Mouse (Mus musculus) embryonic facial prominence, embryonic 13.5 days (tissue): ENCODE data around the gene Isyna1. TPM values are rescaled to one million over a fixed set of nuclear protein-coding genes. Genes with fewer than 3 reads are reported as not detected.
A peak's percentile ranks its signal among the peaks of the same experiment; 100 is the strongest.
"Not testable (repeated sequence)": the region's sequence is repeated elsewhere in the genome, so short reads cannot be mapped to it uniquely, and the experiment has no call there.

ENCODE experiments used
- ATAC-seq: fragments of 200-750 bp; cut with Nextera tagmentation; 2 replicates; pipeline ENCODE4 v1.8.0; 2017; ENCODE audit warnings: low read depth; ENCODE audit not compliant: insufficient number of reproducible peaks, insufficient read depth, low FRiP score, low TSS enrichment
- H3K27ac ChIP-seq: fragments of 300-500 bp; sonication (generic); 2 replicates; pipeline ENCODE4 v1.5.1; 2015; ENCODE audit warnings: moderate library complexity, mild to moderate bottlenecking, inconsistent platforms
- H3K27me3 ChIP-seq: fragments of 300-500 bp; sonication (generic); 2 replicates; pipeline ENCODE4 v1.6.1; 2015; ENCODE audit warnings: mild to moderate bottlenecking, inconsistent platforms
- H3K36me3 ChIP-seq: fragments of 300-500 bp; sonication (generic); 2 replicates; pipeline ENCODE4 v1.6.1; 2015; ENCODE audit warnings: mild to moderate bottlenecking, inconsistent platforms
- H3K4me1 ChIP-seq: fragments of 300-500 bp; sonication (generic); 2 replicates; pipeline ENCODE4 v1.6.1; 2015; ENCODE audit warnings: inconsistent platforms
- H3K4me2 ChIP-seq: fragments of 300-500 bp; sonication (generic); 2 replicates; pipeline ENCODE4 v1.6.1; 2015; ENCODE audit warnings: moderate library complexity, mild to moderate bottlenecking, inconsistent platforms
- H3K4me3 ChIP-seq: fragments of 300-500 bp; sonication (generic); 2 replicates; pipeline ENCODE4 v1.5.1; 2015; ENCODE audit warnings: mild to moderate bottlenecking, inconsistent platforms
- H3K9ac ChIP-seq: fragments of 300-500 bp; sonication (generic); 2 replicates; pipeline ENCODE4 v1.6.1; 2015; ENCODE audit warnings: mild to moderate bottlenecking, inconsistent platforms
- H3K9me3 ChIP-seq: fragments of 300-500 bp; sonication (generic); 2 replicates; pipeline ENCODE4 v1.6.1; 2016; ENCODE audit warnings: inconsistent platforms
- WGBS: fragments of 180-500 bp; shearing (Covaris S2); methylation state at CpG from one replicate; pipeline ENCODE4 v1.1.7; 2015; ENCODE audit warnings: mixed read lengths; 5-methylcytosine and 5-hydroxymethylcytosine counted together
- polyA plus RNA-seq: library from polyadenylated mRNA; unstranded; fragments of >200 nt; fragmentation: Nextera tagmentation; extraction: Ambion mirVana; gene quantifications from 2 replicates; pipeline ENCODE4 v1.2.1, GENCODE M21; 2015

Isyna1 gene
- polyA plus RNA-seq, 1 experiment from 2014 or later: 166 TPM

DNA sequence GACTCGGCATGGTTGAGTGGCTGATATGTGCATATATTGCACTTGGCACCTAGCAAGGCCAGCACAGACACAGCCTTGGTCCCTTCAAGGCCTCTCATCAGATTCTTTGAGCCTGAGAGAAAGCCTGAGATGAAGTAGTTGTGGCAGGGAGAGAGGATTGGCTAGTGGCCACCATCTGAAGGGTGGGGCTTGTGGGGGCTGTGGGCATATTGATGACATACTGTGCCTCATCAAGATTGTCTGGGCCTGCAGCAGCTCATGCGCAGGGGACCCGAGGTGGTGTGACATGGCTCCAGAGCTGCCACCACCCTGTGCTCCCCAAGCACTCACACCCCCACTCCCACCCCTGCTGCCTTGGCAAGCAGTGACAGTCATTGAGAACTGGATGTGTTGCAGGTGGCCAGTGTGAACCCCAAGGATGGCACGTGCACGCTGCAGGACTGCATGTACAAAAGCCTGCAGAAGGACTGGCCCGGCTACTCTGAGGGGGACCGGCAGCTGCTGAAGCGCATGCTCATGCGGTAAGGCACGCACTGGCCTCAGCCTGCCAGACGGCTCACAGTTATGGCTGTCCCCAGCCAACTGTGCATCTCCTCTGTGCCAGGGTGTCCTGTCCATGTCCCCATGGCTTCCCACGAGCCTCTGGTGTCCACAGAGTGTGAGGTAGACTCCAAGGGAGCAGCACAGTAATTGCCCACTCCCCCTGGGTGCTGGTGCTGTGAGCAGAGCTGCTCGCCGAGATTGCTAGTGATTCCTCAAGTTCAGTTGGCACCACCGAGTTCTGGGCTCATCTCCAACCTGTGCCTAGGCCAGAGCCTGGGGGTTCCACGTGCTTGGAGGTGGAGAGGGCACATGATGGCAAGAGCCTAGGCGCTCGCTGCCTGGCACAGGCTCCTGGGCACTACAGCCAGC is 10.4 kb upstream of the Isyna1 start:
- Histone ChIP-seq H3K27ac (no peak overlapping the region), H3K4me3 (no peak overlapping the region), H3K9ac (no peak overlapping the region), H3K4me1 (no peaks in the 10 kb centered on the region), H3K36me3 (peaks cover 93% of the 10 kb centered on the region), H3K4me2 (no peak overlapping the region), H3K9me3 (no peaks in the 10 kb centered on the region), H3K27me3 (no peaks in the 10 kb centered on the region)
- WGBS: 92% methylated on average over 18 of the region's 18 CpGs
- ATAC-seq: no peak

- Histone ChIP-seq H3K9ac (no peak overlapping the region), H3K4me2 (no peak overlapping the region), H3K4me1 (no peaks in the 10 kb centered on the region), H3K27ac (no peak overlapping the region), H3K36me3 (peaks cover 96% of the 10 kb centered on the region), H3K27me3 (no peaks in the 10 kb centered on the region), H3K4me3 (no peak overlapping the region), H3K9me3 (no peaks in the 10 kb centered on the region)
- WGBS: 88% methylated on average over 9 of the region's 9 CpGs
- no peak for ATAC-seq
Measured at GRCm38 (mm10) chr8:70584606-70585257, 9.4 kb upstream of the Isyna1 start.

GRCm38 (mm10) chr8:70585258-70585652 is 8.9 kb upstream of the Isyna1 start:
- no peak overlapping the region for H3K9ac ChIP-seq
- peak; percentile 56 for ATAC-seq
- no peak overlapping the region for H3K27ac ChIP-seq
- no peak overlapping the region for H3K4me3 ChIP-seq
- no peak overlapping the region for H3K4me2 ChIP-seq
- H3K27me3 ChIP-seq: no peaks in the 10 kb centered on the region
- no peaks in the 10 kb centered on the region for H3K9me3 ChIP-seq
- WGBS: 37% methylated on average over 7 of the region's 7 CpGs
- no peaks in the 10 kb centered on the region for H3K4me1 ChIP-seq
- peaks cover 96% of the 10 kb centered on the region for H3K36me3 ChIP-seq

DNA sequence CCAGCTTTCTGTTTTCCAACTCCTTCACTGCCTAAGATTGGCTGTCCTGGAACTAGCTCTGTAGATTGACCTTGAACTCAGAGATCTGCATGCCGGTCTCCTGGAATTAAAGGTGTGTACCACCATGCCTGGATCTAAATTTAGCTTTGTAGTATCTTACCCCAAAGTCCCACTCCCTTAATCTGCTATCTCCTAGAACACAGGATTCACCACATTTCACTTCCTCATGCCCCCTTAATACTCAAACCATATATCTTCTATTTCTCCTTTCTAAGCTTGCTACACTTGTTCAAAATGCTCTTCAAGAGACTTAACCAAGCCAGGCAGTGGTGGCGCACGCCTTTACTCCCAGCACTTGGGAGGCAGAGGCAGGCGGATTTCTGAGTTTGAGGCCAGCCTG is 6.2 kb upstream of the Isyna1 start:
- ATAC-seq: not testable (repeated sequence)

GRCm38 (mm10) chr8:70591569-70591968 is 2.6 kb upstream of the Isyna1 start:
- Histone ChIP-seq H3K4me3 (no peak overlapping the region), H3K36me3 (peaks cover 64% of the 10 kb centered on the region)

More for the DNA sequence above, 6.2 kb upstream of the Isyna1 start:
- 92% methylated on average over 4 of the region's 4 CpGs for WGBS
- not testable (repeated sequence) for H3K27ac ChIP-seq, H3K27me3 ChIP-seq, H3K9ac ChIP-seq, H3K4me2 ChIP-seq, H3K9me3 ChIP-seq, H3K4me3 ChIP-seq, H3K4me1 ChIP-seq
- H3K36me3 ChIP-seq: peaks cover 89% of the 10 kb centered on the region

DNA sequence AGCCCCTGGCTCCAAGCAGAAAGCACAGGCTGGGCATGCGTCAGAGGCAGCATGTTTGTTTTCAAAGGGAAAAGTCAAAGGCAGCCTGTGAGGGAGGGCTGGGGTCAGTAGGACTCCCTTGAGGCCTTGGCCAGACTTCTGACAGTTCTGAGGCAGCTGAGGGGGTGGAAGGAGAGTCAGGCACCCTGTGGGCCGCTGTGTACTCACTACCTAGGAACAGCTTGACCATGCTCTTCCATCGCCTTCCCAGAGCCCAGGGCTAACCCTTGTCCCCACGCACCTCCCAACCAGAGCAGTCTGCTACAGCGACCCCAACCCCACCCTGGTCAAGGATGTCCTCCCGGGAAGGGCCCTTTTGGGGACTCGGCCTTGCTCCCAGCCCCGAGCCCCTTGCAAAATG is 1.0 kb upstream of the Isyna1 start:
- peak overlapping the region; percentile 69 for H3K4me3 ChIP-seq
- no peaks in the 10 kb centered on the region for H3K9me3 ChIP-seq
- ATAC-seq: no peak
- H3K9ac ChIP-seq: peak overlapping the region; percentile 82
- peak overlapping the region; percentile 97 for H3K4me2 ChIP-seq
- peaks cover 60% of the 10 kb centered on the region for H3K36me3 ChIP-seq
- peaks cover 43% of the 10 kb centered on the region for H3K4me1 ChIP-seq
- H3K27me3 ChIP-seq: peaks cover 6% of the 10 kb centered on the region; the same call in 1 of the 2 replicates
- WGBS: 52% methylated on average over 8 of the region's 8 CpGs
- peak overlapping the region; percentile 87 for H3K27ac ChIP-seq

More at GRCm38 (mm10) chr8:70591569-70591968, 2.6 kb upstream of the Isyna1 start:
- WGBS: 93% methylated on average over 12 of the region's 12 CpGs
- Histone ChIP-seq H3K9ac (no peak overlapping the region), H3K4me2 (no peak overlapping the region), H3K4me1 (peaks cover 27% of the 10 kb centered on the region), H3K27ac (no peak overlapping the region), H3K9me3 (no peaks in the 10 kb centered on the region), H3K27me3 (peaks cover under 1% of the 10 kb centered on the region; the same call in 1 of the 2 replicates)
- no peak for ATAC-seq

DNA sequence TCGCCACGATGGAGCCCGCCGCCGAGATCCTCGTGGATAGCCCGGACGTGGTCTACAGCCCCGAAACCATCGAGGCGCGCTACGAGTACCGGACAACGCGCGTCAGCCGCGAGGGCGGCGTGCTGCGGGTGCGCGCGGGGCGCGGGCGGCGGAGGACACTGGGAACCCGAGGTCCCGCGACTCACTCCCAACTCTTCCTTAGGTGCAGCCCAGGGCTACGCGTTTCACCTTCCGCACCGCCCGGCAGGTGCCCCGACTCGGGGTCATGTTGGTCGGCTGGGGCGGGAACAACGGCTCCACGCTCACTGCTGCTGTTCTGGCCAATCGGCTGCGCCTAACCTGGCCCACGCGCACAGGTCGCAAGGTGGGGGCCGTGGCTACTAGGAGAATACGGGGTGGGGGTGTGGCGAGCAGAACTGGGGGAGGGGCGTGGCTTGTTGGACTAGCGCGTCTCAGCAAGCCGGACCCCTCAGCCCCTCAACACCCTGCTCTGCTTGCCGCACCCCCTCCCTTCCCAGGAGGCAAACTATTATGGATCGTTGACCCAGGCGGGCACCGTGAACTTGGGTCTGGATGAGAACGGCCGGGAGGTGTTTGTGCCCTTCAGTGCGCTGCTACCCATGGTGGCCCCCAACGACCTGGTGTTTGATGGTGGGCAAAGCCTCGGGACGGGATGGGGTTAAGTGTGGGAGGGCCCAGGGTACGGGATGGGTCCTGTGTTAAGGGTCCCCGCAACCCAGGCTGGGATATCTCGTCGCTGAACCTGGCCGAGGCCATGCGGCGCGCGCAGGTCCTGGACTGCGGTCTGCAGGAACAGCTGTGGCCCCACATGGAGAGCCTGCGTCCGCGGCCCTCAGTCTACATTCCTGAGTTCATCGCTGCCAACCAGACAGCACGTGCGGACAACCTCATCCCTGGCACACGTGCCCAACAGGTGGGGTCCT is 720 bp downstream of the Isyna1 start:
- peak overlapping the region; percentile 82 for H3K9ac ChIP-seq
- H3K9me3 ChIP-seq: no peaks in the 10 kb centered on the region
- peak overlapping the region; percentile 69 for H3K4me3 ChIP-seq
- peak overlapping the region; percentile 97 for H3K4me2 ChIP-seq
- H3K36me3 ChIP-seq: peaks cover 51% of the 10 kb centered on the region
- ATAC-seq: 0 out of 2 replicates have a peak, but pooled peaks have one; percentile 0
- H3K4me1 ChIP-seq: peaks cover 57% of the 10 kb centered on the region
- WGBS: 10% methylated on average over 82 of the region's 82 CpGs
- H3K27ac ChIP-seq: peak overlapping the region; percentile 87
- peaks cover 6% of the 10 kb centered on the region; the same call in 1 of the 2 replicates for H3K27me3 ChIP-seq

DNA sequence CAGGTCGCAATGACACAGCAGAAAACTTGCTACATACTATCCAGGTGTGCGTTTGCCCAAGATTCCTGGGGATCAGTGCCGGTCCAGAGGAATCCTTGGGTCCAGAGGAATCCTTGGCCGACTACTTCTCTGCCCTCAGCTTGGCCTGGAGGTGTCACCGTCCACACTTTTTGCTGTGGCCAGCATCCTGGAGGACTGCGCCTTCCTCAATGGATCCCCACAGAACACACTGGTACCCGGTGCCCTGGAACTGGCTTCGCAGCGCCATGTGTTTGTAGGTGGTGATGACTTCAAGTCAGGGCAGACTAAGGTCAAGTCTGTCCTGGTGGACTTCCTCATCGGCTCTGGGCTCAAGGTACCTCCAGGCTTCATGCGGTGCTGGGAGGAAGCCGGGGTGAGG is 1.6 kb downstream of the Isyna1 start:
- Histone ChIP-seq H3K27me3 (peaks cover 6% of the 10 kb centered on the region; the same call in 1 of the 2 replicates), H3K4me3 (no peak overlapping the region; the same call in 1 of the 2 replicates), H3K9ac (no peak overlapping the region), H3K9me3 (no peaks in the 10 kb centered on the region), H3K36me3 (peaks cover 41% of the 10 kb centered on the region), H3K4me1 (peaks cover 64% of the 10 kb centered on the region), H3K4me2 (peak overlapping the region; percentile 97), H3K27ac (no peak overlapping the region)
- no peak for ATAC-seq
- 95% methylated on average over 12 of the region's 12 CpGs for WGBS

GRCm38 (mm10) chr8:70596216-70596615 is 2.0 kb downstream of the Isyna1 start:
- H3K9ac ChIP-seq: no peak overlapping the region
- no peak overlapping the region for H3K27ac ChIP-seq
- ATAC-seq: no peak
- no peak overlapping the region for H3K4me3 ChIP-seq
- WGBS: 94% methylated on average over 18 of the region's 18 CpGs
- H3K36me3 ChIP-seq: peaks cover 38% of the 10 kb centered on the region
- peaks cover 6% of the 10 kb centered on the region; the same call in 1 of the 2 replicates for H3K27me3 ChIP-seq
- peaks cover 68% of the 10 kb centered on the region for H3K4me1 ChIP-seq
- peak overlapping the region; percentile 97; the same call in 1 of the 2 replicates for H3K4me2 ChIP-seq
- no peaks in the 10 kb centered on the region for H3K9me3 ChIP-seq

DNA sequence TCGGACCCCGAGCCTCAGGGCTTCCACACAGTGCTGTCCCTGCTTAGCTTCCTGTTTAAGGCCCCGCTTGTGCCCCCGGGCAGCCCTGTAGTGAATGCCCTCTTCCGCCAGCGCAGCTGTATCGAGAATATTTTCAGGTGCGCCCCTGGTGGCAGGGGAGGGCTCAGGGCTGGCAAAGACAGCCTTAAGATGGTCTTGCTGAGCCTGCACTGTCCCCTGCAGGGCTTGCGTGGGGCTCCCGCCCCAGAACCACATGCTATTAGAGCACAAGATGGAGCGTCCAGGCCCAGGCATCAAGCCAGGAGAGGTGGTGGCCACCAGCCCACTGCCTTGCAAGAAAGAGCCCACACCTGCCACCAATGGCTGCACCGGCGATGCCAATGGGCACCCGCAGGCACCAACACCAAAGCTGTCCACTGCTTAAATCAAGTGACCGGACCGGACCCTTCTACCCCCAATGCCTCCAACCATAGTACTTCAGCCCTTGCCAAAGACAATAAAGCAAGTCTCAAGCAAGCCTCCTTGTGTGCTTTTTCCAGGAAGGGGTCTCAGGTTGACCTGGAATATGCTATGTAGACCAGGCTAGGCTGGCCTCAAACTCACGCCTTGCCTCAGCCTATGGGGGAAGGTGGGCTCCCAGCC is 2.7 kb downstream of the Isyna1 start:
- 81% methylated on average over 17 of the region's 17 CpGs for WGBS
- H3K27me3 ChIP-seq: peaks cover 6% of the 10 kb centered on the region; the same call in 1 of the 2 replicates
- H3K4me1 ChIP-seq: peaks cover 74% of the 10 kb centered on the region
- no peaks in the 10 kb centered on the region for H3K9me3 ChIP-seq
- peak overlapping the region; percentile 89 for H3K4me2 ChIP-seq
- H3K36me3 ChIP-seq: peaks cover 37% of the 10 kb centered on the region
- H3K9ac ChIP-seq: peak overlapping the region; percentile 85
- H3K4me3 ChIP-seq: peak overlapping the region; percentile 55
- no peak overlapping the region for H3K27ac ChIP-seq
- ATAC-seq: no peak
